Mouse (Mus musculus): Measurements from ENCODE around the gene Tmem19. TPM values are rescaled to one million over a fixed set of nuclear protein-coding genes. Genes with fewer than 3 reads are reported as not detected.

The Tmem19 gene
- polyA plus RNA-seq, 1 experiment from 2014 or later, result 31.6 TPM

- Histone ChIP-seq H3K27me3 (replicated peaks) (no peaks in the 10 kb centered on the region), H3K9ac (replicated peaks) (no peak overlapping the region), H3K27ac (replicated peaks) (0 out of 2 replicates have a peak overlapping the region, but pooled peaks have one; percentile 96), H3K4me2 (peak overlapping the region; percentile 82), H3K36me3 (no peaks in the 10 kb centered on the region), H3K9me3 (replicated peaks) (no peaks in the 10 kb centered on the region), H3K4me1 (peaks cover 28% of the 10 kb centered on the region), H3K4me3 (replicated peaks) (peak overlapping the region; percentile 72; the same call in 1 of the 2 replicates)
- ATAC-seq (ENCODE audit: low FRiP score), result no peak
- WGBS, result 90% methylated on average over 4 of the region's 4 CpGs
Measured at GRCm38 (mm10) chr10:115363151-115363550, 850 bp upstream of the Tmem19 start.

DNA sequence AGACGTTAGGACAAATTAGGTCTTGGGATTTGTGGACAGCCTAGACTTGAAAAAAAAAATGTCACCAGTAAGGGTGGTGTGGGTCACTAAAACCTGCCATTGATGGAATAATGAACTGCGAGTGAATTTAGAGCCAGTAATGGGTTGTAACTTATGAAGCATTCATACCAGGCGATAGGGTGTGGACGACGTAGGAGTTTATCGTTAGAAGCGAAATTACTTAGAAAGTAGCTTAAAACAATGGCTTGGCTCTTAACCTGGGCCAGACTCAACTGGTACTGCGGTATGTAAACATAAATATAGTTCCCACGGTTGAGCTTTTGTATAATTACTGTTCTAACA, 293 bp upstream of the Tmem19 start:
- Histone ChIP-seq H3K4me3 (replicated peaks) (peak overlapping the region; percentile 72), H3K4me1 (peaks cover 28% of the 10 kb centered on the region), H3K27ac (replicated peaks) (peak overlapping the region; percentile 96), H3K9me3 (replicated peaks) (no peaks in the 10 kb centered on the region), H3K27me3 (replicated peaks) (no peaks in the 10 kb centered on the region), H3K9ac (replicated peaks) (peak overlapping the region; percentile 70), H3K4me2 (peak overlapping the region; percentile 82), H3K36me3 (no peaks in the 10 kb centered on the region)
- 6% methylated on average over 9 of the region's 9 CpGs for WGBS
- peak; percentile 16 for ATAC-seq (ENCODE audit: low FRiP score)

DNA sequence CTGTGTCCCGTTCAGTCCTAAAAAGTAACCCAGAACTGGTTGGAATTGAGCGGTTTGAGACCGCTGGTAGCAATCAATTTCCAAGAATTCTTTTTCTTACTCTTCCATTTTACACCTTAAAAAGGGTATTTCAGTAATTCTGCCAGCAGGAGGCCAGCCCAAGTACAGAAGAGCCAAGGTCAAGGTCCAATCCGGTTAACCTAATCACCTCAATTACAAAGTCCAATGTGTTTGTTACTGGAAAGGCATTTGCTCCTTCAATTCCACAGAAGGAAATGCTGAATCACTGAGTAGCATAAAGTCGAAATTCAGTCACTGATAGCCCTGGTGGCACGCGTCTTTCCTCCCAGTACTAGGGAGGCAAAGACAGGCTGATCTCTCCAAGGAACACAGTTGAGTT, 3.2 kb downstream of the Tmem19 start:
- no peaks in the 10 kb centered on the region for H3K27me3 ChIP-seq (replicated peaks)
- no peak overlapping the region for H3K9ac ChIP-seq (replicated peaks)
- H3K36me3 ChIP-seq, result peaks cover 18% of the 10 kb centered on the region
- ATAC-seq (ENCODE audit: low FRiP score), result no peak
- no peaks in the 10 kb centered on the region for H3K9me3 ChIP-seq (replicated peaks)
- H3K27ac ChIP-seq (replicated peaks), result no peak overlapping the region
- WGBS, result 92% methylated on average over 7 of the region's 7 CpGs
- no peak overlapping the region for H3K4me2 ChIP-seq
- peaks cover 28% of the 10 kb centered on the region for H3K4me1 ChIP-seq
- no peak overlapping the region for H3K4me3 ChIP-seq (replicated peaks)

DNA sequence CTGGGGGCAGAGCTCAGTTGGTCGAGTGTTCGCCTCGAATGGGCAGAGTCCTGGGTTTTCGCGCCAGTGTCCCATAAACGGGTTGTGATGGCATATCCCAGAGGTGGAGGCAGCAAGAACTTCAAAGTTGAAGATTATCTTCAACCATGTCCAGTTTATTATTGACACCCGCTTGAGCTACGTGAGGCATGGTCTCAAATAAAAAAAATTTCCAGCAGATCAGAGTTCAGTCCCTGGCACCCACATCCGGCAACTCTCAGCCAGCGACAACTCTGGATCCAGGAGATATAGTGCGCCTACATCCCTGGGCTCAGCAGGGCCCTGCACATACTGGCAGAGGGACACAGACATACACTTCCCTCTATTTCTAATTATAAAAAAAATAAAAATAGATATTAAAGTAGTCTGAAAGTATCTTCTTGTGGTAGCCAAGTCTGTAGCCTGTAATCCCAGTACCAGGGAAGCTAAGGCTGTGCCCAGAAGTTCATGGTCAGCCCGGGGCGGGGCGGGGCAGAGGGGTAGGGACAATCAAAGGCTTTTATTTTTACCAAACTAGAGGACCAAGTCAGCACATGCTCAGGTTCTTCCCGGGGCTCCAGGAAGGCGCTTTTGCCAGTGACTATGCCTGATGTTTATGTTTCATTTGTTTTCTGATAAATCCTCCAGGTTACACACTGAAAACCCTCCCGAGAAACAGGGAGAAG, 3.9 kb downstream of the Tmem19 start:
- Histone ChIP-seq H3K36me3 (peaks cover 18% of the 10 kb centered on the region), H3K4me2 (no peak overlapping the region), H3K4me3 (replicated peaks) (no peak overlapping the region), H3K9me3 (replicated peaks) (no peaks in the 10 kb centered on the region), H3K9ac (replicated peaks) (no peak overlapping the region), H3K4me1 (peaks cover 27% of the 10 kb centered on the region), H3K27me3 (replicated peaks) (no peaks in the 10 kb centered on the region), H3K27ac (replicated peaks) (no peak overlapping the region)
- WGBS, result 94% methylated on average over 17 of the region's 17 CpGs
- no peak for ATAC-seq (ENCODE audit: low FRiP score)

GRCm38 (mm10) chr10:115356106-115356505, 6.2 kb downstream of the Tmem19 start:
- Histone ChIP-seq H3K4me1 (peaks cover 12% of the 10 kb centered on the region), H3K9ac (replicated peaks) (no peak overlapping the region), H3K27ac (replicated peaks) (no peak overlapping the region), H3K4me2 (no peak overlapping the region), H3K4me3 (replicated peaks) (no peak overlapping the region), H3K36me3 (peaks cover 18% of the 10 kb centered on the region), H3K9me3 (replicated peaks) (no peaks in the 10 kb centered on the region), H3K27me3 (replicated peaks) (no peaks in the 10 kb centered on the region)
- WGBS, result 94% methylated on average over 6 of the region's 7 CpGs
- ATAC-seq (ENCODE audit: low FRiP score), result no peak

DNA sequence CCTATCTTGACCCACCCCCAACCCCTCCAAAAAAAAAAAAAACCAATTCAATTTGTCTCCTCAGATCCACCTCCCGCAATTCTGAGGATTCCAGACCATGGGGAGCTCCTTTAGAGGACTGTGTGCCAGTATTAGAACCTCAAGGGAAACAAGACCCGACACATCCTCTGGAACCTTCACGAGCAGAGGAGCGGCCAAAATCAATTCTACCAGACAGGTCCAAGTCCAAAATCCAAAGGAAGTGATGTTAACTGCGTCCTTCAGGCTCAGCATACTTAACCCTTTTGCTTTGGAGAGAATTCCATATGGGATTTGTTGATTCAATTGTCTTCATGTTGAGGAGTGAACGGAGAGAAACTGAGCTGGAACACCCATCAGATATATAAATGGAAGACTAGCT, 7.3 kb downstream of the Tmem19 start:
- Histone ChIP-seq H3K4me1 (peaks cover 2% of the 10 kb centered on the region; the same call in 1 of the 2 replicates), H3K27ac (replicated peaks) (no peak overlapping the region), H3K27me3 (replicated peaks) (no peaks in the 10 kb centered on the region), H3K4me3 (replicated peaks) (no peak overlapping the region), H3K4me2 (no peak overlapping the region), H3K36me3 (peaks cover 18% of the 10 kb centered on the region), H3K9ac (replicated peaks) (no peak overlapping the region), H3K9me3 (replicated peaks) (no peaks in the 10 kb centered on the region)
- no peak for ATAC-seq (ENCODE audit: low FRiP score)
- WGBS, result 91% methylated on average over 6 of the region's 6 CpGs

- 71% methylated on average over 6 of the region's 6 CpGs for WGBS
Measured at GRCm38 (mm10) chr10:115354553-115354952, 7.7 kb downstream of the Tmem19 start.

GRCm38 (mm10) chr10:115350810-115351397, 11.4 kb downstream of the Tmem19 start:
- Histone ChIP-seq H3K27me3 (replicated peaks) (no peaks in the 10 kb centered on the region), H3K4me2 (no peak overlapping the region), H3K4me1 (no peaks in the 10 kb centered on the region), H3K9ac (replicated peaks) (no peak overlapping the region), H3K27ac (replicated peaks) (no peak overlapping the region), H3K4me3 (replicated peaks) (no peak overlapping the region), H3K36me3 (peaks cover 14% of the 10 kb centered on the region), H3K9me3 (replicated peaks) (no peaks in the 10 kb centered on the region)
- no peak for ATAC-seq (ENCODE audit: low FRiP score)
- 83% methylated on average over 2 of the region's 2 CpGs for WGBS

More at GRCm38 (mm10) chr10:115354553-115354952, 7.7 kb downstream of the Tmem19 start:
- Histone ChIP-seq H3K9ac (replicated peaks) (no peak overlapping the region), H3K27me3 (replicated peaks) (no peaks in the 10 kb centered on the region), H3K4me2 (no peak overlapping the region), H3K9me3 (replicated peaks) (no peaks in the 10 kb centered on the region), H3K36me3 (peaks cover 18% of the 10 kb centered on the region), H3K4me1 (no peaks in the 10 kb centered on the region), H3K4me3 (replicated peaks) (no peak overlapping the region), H3K27ac (replicated peaks) (no peak overlapping the region)
- ATAC-seq (ENCODE audit: low FRiP score), result no peak

DNA sequence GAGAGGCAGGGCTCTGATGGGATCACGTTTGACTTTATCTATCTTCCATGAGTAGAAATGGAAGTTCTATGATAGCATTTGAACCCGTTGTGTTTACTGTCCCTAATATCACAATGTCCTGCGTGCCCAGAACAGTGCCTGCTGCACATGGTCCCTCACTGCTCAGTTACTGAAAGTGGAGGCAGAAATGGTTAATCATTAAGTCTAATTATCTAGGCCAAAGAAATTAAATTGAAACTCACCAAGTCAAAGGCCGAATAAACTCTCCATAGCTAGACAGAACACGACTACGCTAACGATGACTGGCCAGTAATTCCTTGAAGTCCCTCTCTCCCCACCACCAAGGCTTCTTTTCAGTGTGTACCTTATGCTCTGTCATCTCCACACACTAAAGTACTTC, 12.8 kb downstream of the Tmem19 start:
- no peak for ATAC-seq (ENCODE audit: low FRiP score)
- Histone ChIP-seq H3K4me1 (no peaks in the 10 kb centered on the region), H3K27ac (replicated peaks) (no peak overlapping the region), H3K4me3 (replicated peaks) (no peak overlapping the region), H3K4me2 (no peak overlapping the region), H3K9ac (replicated peaks) (no peak overlapping the region), H3K27me3 (replicated peaks) (no peaks in the 10 kb centered on the region), H3K9me3 (replicated peaks) (no peaks in the 10 kb centered on the region), H3K36me3 (peaks cover 15% of the 10 kb centered on the region)
- WGBS, result 87% methylated on average over 7 of the region's 7 CpGs

- WGBS, result 66% methylated on average over 10 of the region's 10 CpGs
- Histone ChIP-seq H3K27ac (replicated peaks) (no peak overlapping the region), H3K27me3 (replicated peaks) (no peaks in the 10 kb centered on the region), H3K36me3 (peaks cover 15% of the 10 kb centered on the region), H3K9ac (replicated peaks) (no peak overlapping the region), H3K9me3 (replicated peaks) (no peaks in the 10 kb centered on the region), H3K4me2 (no peak overlapping the region), H3K4me3 (replicated peaks) (no peak overlapping the region), H3K4me1 (no peaks in the 10 kb centered on the region)
- no peak for ATAC-seq (ENCODE audit: low FRiP score)
Measured at GRCm38 (mm10) chr10:115349029-115349428, 13.3 kb downstream of the Tmem19 start.

- peaks cover 18% of the 10 kb centered on the region for H3K36me3 ChIP-seq
- no peak overlapping the region for H3K4me2 ChIP-seq
- no peak overlapping the region for H3K27ac ChIP-seq (replicated peaks)
- no peak for ATAC-seq (ENCODE audit: low FRiP score)
- WGBS, result 86% methylated on average over 6 of the region's 6 CpGs
- no peak overlapping the region for H3K9ac ChIP-seq (replicated peaks)
- H3K27me3 ChIP-seq (replicated peaks), result no peaks in the 10 kb centered on the region
- no peaks in the 10 kb centered on the region for H3K4me1 ChIP-seq
- H3K9me3 ChIP-seq (replicated peaks), result no peaks in the 10 kb centered on the region
- H3K4me3 ChIP-seq (replicated peaks), result no peak overlapping the region
Measured at GRCm38 (mm10) chr10:115348131-115348530, 14.2 kb downstream of the Tmem19 start.

GRCm38 (mm10) chr10:115346444-115346843, 15.9 kb downstream of the Tmem19 start:
- Histone ChIP-seq H3K4me1 (no peaks in the 10 kb centered on the region), H3K4me2 (no peak overlapping the region), H3K27ac (replicated peaks) (no peak overlapping the region), H3K4me3 (replicated peaks) (no peak overlapping the region), H3K36me3 (peaks cover 30% of the 10 kb centered on the region), H3K9ac (replicated peaks) (no peak overlapping the region), H3K27me3 (replicated peaks) (no peaks in the 10 kb centered on the region), H3K9me3 (replicated peaks) (no peaks in the 10 kb centered on the region)
- ATAC-seq (ENCODE audit: low FRiP score), result no peak

All from neural tube, embryonic 15.5 days (tissue).